Mouse (Mus musculus) testis, adult 10 weeks (tissue): ENCODE measurements around the gene Ephb2. TPM values are rescaled to one million over a fixed set of nuclear protein-coding genes. Genes with fewer than 3 reads are reported as not detected.

Source experiments
- polyA plus RNA-seq: library from polyadenylated mRNA; stranded (reverse); fragments of 350-450 nt; fragmentation: Illumina TruSeq; extraction: RNeasy Lipid Tissue Mini Kit (QIAGEN cat#74804); gene quantifications from one replicate; pipeline ENCODE4 v1.2.3, GENCODE M21; 2014; ENCODE audit warnings: low read depth, low replicate concordance

Ephb2 gene
- 0.11 TPM for polyA plus RNA-seq

DNA sequence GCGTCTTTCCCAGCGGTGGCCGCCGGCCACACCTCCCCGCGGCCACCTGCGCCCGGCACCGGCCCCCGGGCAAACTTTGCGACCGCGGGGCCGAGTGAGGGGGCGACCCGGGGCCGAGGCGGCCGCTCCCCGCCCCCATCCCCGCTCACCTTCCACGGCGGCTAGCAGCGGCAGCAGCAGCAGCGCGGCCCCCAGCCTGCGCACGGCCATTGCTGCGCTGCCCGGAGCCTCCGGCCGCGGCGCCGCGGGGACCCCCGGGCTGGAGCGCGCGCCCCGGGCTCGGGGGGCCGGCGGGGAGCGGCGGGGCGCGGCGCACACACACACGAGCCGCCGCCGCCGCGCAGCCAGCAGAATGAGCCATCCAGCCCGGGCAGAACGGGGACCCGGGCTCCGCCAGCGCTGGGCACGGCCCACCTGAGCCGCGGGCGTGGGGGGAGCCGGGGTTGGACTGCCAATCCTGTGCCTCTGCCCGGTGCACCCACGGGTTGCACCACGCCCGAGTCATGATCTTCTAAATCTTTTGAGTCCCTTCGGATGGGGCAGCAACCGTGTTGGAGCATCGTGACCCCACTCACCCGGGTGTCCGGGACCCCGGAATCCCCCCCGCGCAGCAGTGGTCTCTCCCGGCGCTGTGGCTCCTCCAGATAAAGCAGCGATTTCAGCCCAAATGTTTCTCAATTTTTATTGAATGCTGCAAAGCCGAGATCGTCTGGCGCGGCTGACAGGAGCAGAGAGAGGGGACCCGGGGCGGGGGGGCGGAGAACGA lies at the start of gene Ephb2:
Ephb2 (minus strand) TSS at position 368 of the 766 bp plus-strand sequence.

DNA sequence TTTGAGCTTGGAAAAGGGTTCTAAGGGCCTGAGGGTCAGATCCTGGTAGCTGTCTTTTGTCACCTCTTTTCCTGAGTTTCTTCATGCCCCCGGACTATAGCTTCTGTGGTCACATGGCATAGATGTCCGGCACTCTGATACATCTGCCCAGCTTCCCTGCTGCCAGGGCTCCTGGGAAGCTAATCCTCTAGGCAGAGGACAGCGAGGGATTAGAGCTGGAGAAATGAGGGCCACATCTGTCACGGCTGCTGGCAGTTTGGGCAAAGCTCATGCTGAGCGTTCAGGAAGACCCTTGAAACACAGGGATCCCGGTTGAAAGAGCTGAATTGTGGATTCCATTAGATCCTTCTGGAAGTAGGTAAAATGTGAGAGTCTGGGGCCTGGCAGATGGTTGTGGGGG lies 213.4 kb downstream of the Ephb2 start, which contains the start of gene Lactbl1:
Lactbl1 (plus strand) TSS at position 234 of the 400 bp plus-strand sequence.

DNA sequence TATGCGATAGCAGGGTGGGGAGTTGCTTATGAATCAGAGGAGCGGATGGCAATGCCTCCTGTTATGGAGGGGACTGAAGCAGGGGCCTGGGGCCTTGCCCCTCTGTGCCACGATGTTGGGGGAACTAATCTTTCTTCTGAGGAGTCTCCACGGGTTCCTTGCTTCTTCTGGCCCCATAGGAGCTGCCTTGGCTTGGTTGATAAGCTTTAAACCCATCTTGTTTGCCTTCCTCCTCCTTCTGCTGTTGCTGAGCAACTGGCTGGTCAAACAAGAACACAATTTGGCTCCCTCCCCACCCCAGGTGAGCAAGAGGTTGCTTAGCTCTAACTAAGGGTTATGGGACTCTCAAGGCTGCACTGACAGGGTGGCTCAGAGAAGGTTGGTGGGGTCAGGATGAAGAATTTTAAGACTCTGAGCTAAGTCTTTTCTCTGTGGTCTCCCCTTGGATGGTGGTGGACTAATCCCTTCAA lies 225.4 kb downstream of the Ephb2 start, which contains the start of gene Tex46:
Tex46 (plus strand) TSS at position 51 of the 470 bp plus-strand sequence.

DNA sequence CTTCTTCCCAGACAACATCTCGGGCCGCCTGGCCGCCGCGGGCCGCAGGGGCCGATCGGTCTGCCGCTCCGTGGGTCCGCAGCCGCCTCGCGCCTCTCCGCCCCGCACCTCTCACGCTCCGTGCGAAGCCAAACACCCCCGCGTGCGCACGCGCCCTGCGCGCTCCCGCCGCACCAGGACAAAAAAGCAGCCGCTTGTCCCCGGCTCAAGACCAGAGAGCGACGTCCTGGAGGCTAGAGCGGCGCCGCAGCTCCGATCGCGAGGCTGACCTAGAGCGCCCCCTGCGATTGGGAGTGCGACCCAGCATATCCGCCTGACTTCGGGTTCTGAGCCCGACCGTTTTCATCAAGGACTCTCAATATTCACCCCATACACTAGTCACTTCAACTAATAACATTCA lies 233.2 kb downstream of the Ephb2 start, which contains the start of gene Kdm1a:
Kdm1a (minus strand) TSS at position 156 of the 400 bp plus-strand sequence.

Other genes starting within 250 kb of the Ephb2 start
- 176 TPM for gene Kdm1a, start 233.3 kb downstream of the Ephb2 start, polyA plus RNA-seq
- 23.1 TPM for gene Tex46, start 225.6 kb downstream of the Ephb2 start, polyA plus RNA-seq
- gene Lactbl1, start 213.4 kb downstream of the Ephb2 start, polyA plus RNA-seq, result 0.07 TPM
- 0.60 TPM for gene C1qb, start 50.2 kb upstream of the Ephb2 start, polyA plus RNA-seq
- 0.90 TPM for gene C1qc, start 57.1 kb upstream of the Ephb2 start, polyA plus RNA-seq
- 1.8 TPM for gene C1qa, start 62.8 kb upstream of the Ephb2 start, polyA plus RNA-seq
- not detected for gene Epha8, start 120.8 kb upstream of the Ephb2 start, polyA plus RNA-seq
- 1.0 TPM for gene Zbtb40, start 212.8 kb upstream of the Ephb2 start, polyA plus RNA-seq